Mouse (Mus musculus) G1E (cell line): ENCODE data around the gene Usf3. TPM values are rescaled to one million over a fixed set of nuclear protein-coding genes. Genes with fewer than 3 reads are reported as not detected.

Source experiments
- ATAC-seq: 2 replicates; pipeline ENCODE4 v1.8.0; 2016; ENCODE audit warnings: mild to moderate bottlenecking; ENCODE audit not compliant: insufficient number of reproducible peaks, poor library complexity, low FRiP score, severe bottlenecking; ENCODE audit errors: extremely low read depth
- DNase-seq: peaks from one replicate; pipeline ENCODE4 v3.0.0; 2012; ENCODE audit warnings: low spot score
- H3K27me3 ChIP-seq: 2 replicates; pipeline ENCODE4 v1.6.1; 2012; ENCODE audit warnings: mild to moderate bottlenecking, low read length, inconsistent platforms; ENCODE audit not compliant: insufficient read depth
- H3K36me3 ChIP-seq: replicated peaks from 2 replicates; pipeline ENCODE3; 2012; ENCODE audit warnings: mild to moderate bottlenecking, inconsistent platforms
- H3K4me1 ChIP-seq: 2 replicates; pipeline ENCODE4 v1.6.1; 2012; ENCODE audit warnings: low read depth, low read length, inconsistent platforms, mixed read lengths; ENCODE audit not compliant: insufficient read depth
- H3K4me3 ChIP-seq: 2 replicates; pipeline ENCODE4 v1.5.1; 2012; ENCODE audit warnings: low read depth, mild to moderate bottlenecking, inconsistent platforms, low read length, moderate library complexity, mixed read lengths
- H3K9me3 ChIP-seq: replicated peaks from 2 replicates; pipeline ENCODE4 v1.6.1; 2012; ENCODE audit warnings: inconsistent platforms
- CTCF ChIP-seq: IDR thresholded peaks from 2 replicates; pipeline ENCODE4 v1.5.1; 2012; ENCODE audit warnings: low read depth, low read length, inconsistent platforms, mixed read lengths
- GATA1 ChIP-seq: IDR thresholded peaks from 2 replicates; pipeline ENCODE4 v1.6.1; 2012; ENCODE audit warnings: borderline replicate concordance, low read length, inconsistent platforms, mixed read lengths
- GATA2 ChIP-seq: IDR thresholded peaks from 2 replicates; pipeline ENCODE4 v1.6.1; 2012; ENCODE audit warnings: low read depth, low read length, inconsistent platforms, borderline replicate concordance
- POLR2AphosphoS5 ChIP-seq: IDR thresholded peaks from 2 replicates; pipeline ENCODE4 v1.6.1; 2012; ENCODE audit warnings: low read depth, low read length, inconsistent platforms; ENCODE audit not compliant: insufficient replicate concordance
- TAL1 ChIP-seq: conservative IDR thresholded peaks from 2 replicates; pipeline ENCODE4 v1.6.1; 2012; ENCODE audit warnings: low read depth, low read length, inconsistent platforms, mixed read lengths
- polyA plus RNA-seq: library from polyadenylated mRNA; stranded (reverse); fragments of >175 nt; gene quantifications from 2 replicates; pipeline ENCODE4 v1.2.3, GENCODE M21; 2012
- total RNA-seq, 2 experiments: library from RNA; stranded (forward) in 1 of 2; stranded (reverse) in 1 of 2; fragments of 200-1000 nt in 1 of 2; fragments of >200 nt in 1 of 2; fragmentation: Nextera tagmentation in 1 of 2; gene quantifications; 2 replicates each; pipeline ENCODE4 v1.2.3; 2014 to 2017

Gene Usf3
- total and polyA plus RNA-seq, 3 experiments, result 4.0 to 50.4 (median 10.2) TPM

GRCm38 (mm10) chr16:44238835-44239263, 65.8 kb downstream of the Usf3 start:
- Histone ChIP-seq H3K4me1 (peaks cover 6% of the 10 kb centered on the region; the same call in 1 of the 2 replicates), H3K27me3 (peaks cover 23% of the 10 kb centered on the region), H3K36me3 (no peaks in the 10 kb centered on the region), H3K9me3 (no peaks in the 10 kb centered on the region), H3K4me3 (no peak overlapping the region)
- ATAC-seq (no peak), DNase-seq (no peak)
- no peak for TF ChIP-seq GATA1
- no peak for TF ChIP-seq CTCF
- TF ChIP-seq GATA2, result no peak
- TF ChIP-seq TAL1, result no peak
- no peak for TF ChIP-seq POLR2AphosphoS5

DNA sequence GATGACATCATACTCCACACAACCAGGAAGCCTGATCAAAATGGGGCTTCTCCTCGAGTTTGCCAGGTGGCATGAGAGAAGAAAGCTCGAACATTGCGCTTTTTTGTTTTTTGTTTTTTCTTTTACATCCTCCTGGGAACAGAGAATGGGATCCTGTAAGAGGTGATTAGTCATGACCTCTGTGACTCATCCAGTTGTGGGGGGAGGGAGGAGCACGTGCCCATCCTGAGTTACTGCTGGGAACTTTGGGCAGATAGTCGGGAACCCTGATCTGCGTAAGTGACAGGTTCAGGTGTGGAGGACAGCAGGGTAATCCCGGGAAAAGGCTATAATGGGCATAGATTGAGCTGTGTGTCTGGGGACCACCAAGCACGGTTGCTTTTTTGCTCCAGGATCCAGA, 67.4 kb downstream of the Usf3 start:
- Histone ChIP-seq H3K9me3 (no peaks in the 10 kb centered on the region), H3K27me3 (peaks cover 24% of the 10 kb centered on the region), H3K4me3 (no peak overlapping the region), H3K36me3 (no peaks in the 10 kb centered on the region), H3K4me1 (peaks cover 10% of the 10 kb centered on the region; the same call in 1 of the 2 replicates)
- ATAC-seq (no peak), DNase-seq (no peak)
- no peak for TF ChIP-seq GATA2
- TF ChIP-seq GATA1, result no peak
- no peak for TF ChIP-seq TAL1
- TF ChIP-seq CTCF, result no peak
- no peak for TF ChIP-seq POLR2AphosphoS5

DNA sequence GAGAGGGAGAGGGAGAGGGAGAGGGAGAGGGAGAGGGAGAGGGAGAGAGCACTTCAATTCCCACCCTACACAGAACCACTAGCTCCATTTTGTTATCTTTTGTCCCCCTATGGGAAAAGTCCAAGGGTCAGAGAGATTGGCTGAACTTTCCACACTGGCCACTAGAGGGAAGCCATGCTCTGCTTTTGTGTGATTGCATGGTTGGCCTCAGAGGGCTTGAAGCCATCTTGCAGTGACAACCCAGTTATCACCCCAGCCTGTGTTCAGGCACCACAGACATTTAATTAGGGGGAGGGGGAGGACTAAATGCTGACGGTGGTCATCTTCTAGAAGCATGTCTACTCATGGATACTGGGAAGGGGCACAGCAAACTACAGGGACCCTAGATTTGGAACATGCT, 69.6 kb downstream of the Usf3 start:
- peaks cover 23% of the 10 kb centered on the region for H3K27me3 ChIP-seq
- ATAC-seq, result peak; percentile 71
- DNase-seq, result peak; percentile 66
- 0 out of 2 replicates have a peak, but pooled peaks cover 2% of the 10 kb centered on the region for H3K9me3 ChIP-seq
- TF ChIP-seq POLR2AphosphoS5, result no peak
- peak; percentile 86 for TF ChIP-seq CTCF
- H3K4me1 ChIP-seq, result peaks cover 10% of the 10 kb centered on the region; the same call in 1 of the 2 replicates
- no peak overlapping the region for H3K4me3 ChIP-seq
- no peaks in the 10 kb centered on the region for H3K36me3 ChIP-seq

GRCm38 (mm10) chr16:44243323-44243722, 70.3 kb downstream of the Usf3 start:
- Histone ChIP-seq H3K4me1 (peaks cover 10% of the 10 kb centered on the region; the same call in 1 of the 2 replicates), H3K36me3 (no peaks in the 10 kb centered on the region), H3K4me3 (no peak overlapping the region), H3K27me3 (peaks cover 17% of the 10 kb centered on the region), H3K9me3 (0 out of 2 replicates have a peak, but pooled peaks cover 2% of the 10 kb centered on the region)
- DNase-seq, result no peak
- TF ChIP-seq GATA2, result no peak
- no peak for TF ChIP-seq GATA1
- no peak for TF ChIP-seq POLR2AphosphoS5
- no peak for ATAC-seq

GRCm38 (mm10) chr16:44249985-44250384, 76.9 kb downstream of the Usf3 start:
- DNase-seq (no peak), ATAC-seq (no peak)
- TF ChIP-seq POLR2AphosphoS5 (no peak), TAL1 (no peak), GATA1 (no peak), GATA2 (no peak), CTCF (no peak)
- H3K4me3 ChIP-seq, result no peak overlapping the region
- H3K4me1 ChIP-seq, result 0 out of 2 replicates have a peak, but pooled peaks cover 2% of the 10 kb centered on the region
- H3K36me3 ChIP-seq, result no peaks in the 10 kb centered on the region
- H3K27me3 ChIP-seq, result peaks cover 8% of the 10 kb centered on the region
- H3K9me3 ChIP-seq, result 0 out of 2 replicates have a peak, but pooled peaks cover 2% of the 10 kb centered on the region

GRCm38 (mm10) chr16:44252735-44253134, 79.7 kb downstream of the Usf3 start:
- H3K36me3 ChIP-seq, result no peaks in the 10 kb centered on the region
- peaks cover 7% of the 10 kb centered on the region for H3K27me3 ChIP-seq
- ATAC-seq (no peak), DNase-seq (no peak)
- TF ChIP-seq CTCF, result no peak
- TF ChIP-seq TAL1, result no peak
- TF ChIP-seq GATA2, result no peak
- no peak for TF ChIP-seq POLR2AphosphoS5
- TF ChIP-seq GATA1, result no peak
- H3K9me3 ChIP-seq, result no peaks in the 10 kb centered on the region
- H3K4me1 ChIP-seq, result no peaks in the 10 kb centered on the region
- no peak overlapping the region for H3K4me3 ChIP-seq

DNA sequence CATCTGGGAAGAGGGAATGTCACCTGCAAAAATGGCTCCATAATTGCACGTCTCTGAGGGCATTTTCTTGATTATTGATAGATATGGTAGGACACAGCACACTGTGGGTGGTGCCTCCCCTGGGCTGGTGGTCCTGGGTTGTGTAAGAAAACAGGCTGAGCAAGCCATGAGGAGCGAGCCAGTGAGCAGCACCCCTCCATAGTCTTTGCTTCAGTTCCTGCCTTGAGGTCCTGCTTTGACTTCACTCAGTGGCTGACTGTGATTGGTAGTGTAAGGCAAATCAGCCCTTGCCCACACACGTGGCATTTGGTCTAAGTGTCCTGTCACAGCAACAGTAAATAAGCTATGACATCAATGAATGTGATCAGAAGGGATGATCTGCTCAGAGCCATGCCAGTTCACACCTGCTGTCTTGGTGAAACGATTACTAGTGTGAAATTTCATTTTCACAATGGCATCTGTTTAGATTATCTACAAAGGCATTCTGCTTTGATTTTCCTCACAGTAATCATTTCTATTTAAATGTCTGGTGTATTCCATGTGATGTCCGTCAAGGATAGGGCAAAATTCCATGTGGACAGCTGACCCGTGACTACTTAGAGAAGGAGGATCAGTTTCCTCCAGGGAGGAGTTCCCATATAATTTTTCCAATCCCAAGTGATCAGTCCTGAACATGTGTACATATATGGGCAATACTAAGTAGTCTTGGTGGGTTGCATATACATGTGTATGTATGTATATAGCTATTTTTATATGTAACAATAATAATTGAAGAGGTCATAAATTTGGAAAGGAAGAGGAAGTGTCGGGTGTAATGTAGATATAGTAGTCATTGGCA, 81.0 kb downstream of the Usf3 start:
- Histone ChIP-seq H3K4me1 (no peaks in the 10 kb centered on the region), H3K27me3 (peaks cover 12% of the 10 kb centered on the region), H3K9me3 (no peaks in the 10 kb centered on the region), H3K4me3 (no peak overlapping the region), H3K36me3 (no peaks in the 10 kb centered on the region)
- no peak for TF ChIP-seq CTCF
- no peak for TF ChIP-seq GATA2
- TF ChIP-seq GATA1, result no peak
- no peak for TF ChIP-seq TAL1
- no peak for TF ChIP-seq POLR2AphosphoS5
- ATAC-seq, result no peak
- DNase-seq, result no peak
